Mouse (Mus musculus): ENCODE results near the gene Cstad. TPM values are rescaled to one million over a fixed set of nuclear protein-coding genes. Genes with fewer than 3 reads are reported as not detected.

The Cstad gene
- polyA plus RNA-seq, 1 experiment from 2014 or later = 0.69 TPM

Other genes starting within 250 kb of the Cstad start
- 81.5 and 83.9 TPM in 2 replicates for gene Sh3glb2, start 235.7 kb upstream of the Cstad start, polyA plus RNA-seq (2015; fragmentation: Nextera tagmentation; extraction: Ambion mirVana)
- 23.4 and 24.8 TPM in 2 replicates for gene Miga2, start 230.8 kb upstream of the Cstad start, polyA plus RNA-seq (2015; fragmentation: Nextera tagmentation; extraction: Ambion mirVana)
- gene Dolpp1, start 202.8 kb upstream of the Cstad start, polyA plus RNA-seq (2015; fragmentation: Nextera tagmentation; extraction: Ambion mirVana) = 49.6 and 52.6 TPM in 2 replicates
- 39.3 and 42.4 TPM in 2 replicates for gene Crat, start 179.2 kb upstream of the Cstad start, polyA plus RNA-seq (2015; fragmentation: Nextera tagmentation; extraction: Ambion mirVana)
- 163 TPM in 2 replicates for gene Ptpa, start 179.0 kb upstream of the Cstad start, polyA plus RNA-seq (2015; fragmentation: Nextera tagmentation; extraction: Ambion mirVana)
- 1.1 and 1.5 TPM in 2 replicates for gene Ier5l, start 120.8 kb upstream of the Cstad start, polyA plus RNA-seq (2015; fragmentation: Nextera tagmentation; extraction: Ambion mirVana)
- gene 1700001O22Rik, start 208.6 kb downstream of the Cstad start, polyA plus RNA-seq (2015; fragmentation: Nextera tagmentation; extraction: Ambion mirVana) = 3.7 and 4.2 TPM in 2 replicates
- gene Ntmt1, start 212.8 kb downstream of the Cstad start, polyA plus RNA-seq (2015; fragmentation: Nextera tagmentation; extraction: Ambion mirVana) = 76.4 and 76.6 TPM in 2 replicates
- 32.7 and 33.5 TPM in 2 replicates for gene Asb6, start 235.3 kb downstream of the Cstad start, polyA plus RNA-seq (2015; fragmentation: Nextera tagmentation; extraction: Ambion mirVana)
- 7.2 and 9.4 TPM in 2 replicates for gene Prrx2, start 239.9 kb downstream of the Cstad start, polyA plus RNA-seq (2015; fragmentation: Nextera tagmentation; extraction: Ambion mirVana)